In genomic region chr3:93522611-93523010, GRCm38 (mm10) we compare ENCODE assay signal across 9 mouse cellular contexts. TPM values are rescaled to one million over a fixed set of nuclear protein-coding genes. Genes with fewer than 3 reads are reported as not detected.
DNase-seq lines count a peak whose midpoint lies in the region; ATAC-seq lines count a peak whose summit lies in the region.
"Had no signal": no experiment of that assay in that cellular context is flagged by ENCODE, and none has a peak within 500 bp of the region (broad histone marks: within the 10 kb centered on the region; RNA-seq: fewer than 3 reads in every experiment).

No protein-coding gene starts in this region.

- H3K4me3 ChIP-seq in lung, embryonic 16.5 days (ENCODE audit: low read length): 0 out of 2 replicates have a peak overlapping the region, but pooled peaks have one; percentile 3

- peaks cover 22% of the 10 kb centered on the region for H3K36me3 ChIP-seq in lung, embryonic 16.5 days (ENCODE audit: control insufficient read depth, insufficient read depth, low read length)
- peaks cover 20% of the 10 kb centered on the region for H3K36me3 ChIP-seq in splenic B cell, adult 2 months (ENCODE audit: control insufficient read depth, insufficient read depth, low read length, poor library complexity, severe bottlenecking)

- peaks cover 20% of the 10 kb centered on the region for H3K4me1 ChIP-seq in lung, embryonic 16.5 days (replicated peaks; ENCODE audit: control insufficient read depth, insufficient read depth, low read length)

- 38% methylated on average over 7 of the region's 7 CpGs for WGBS in lung, embryonic 16.5 days

- H3K9me3 ChIP-seq in lung, embryonic 16.5 days (ENCODE audit: control insufficient read depth, low read length): no peaks in the 10 kb centered on the region

- ATAC-seq in lung, embryonic 16.5 days (ENCODE audit: low read depth): no peak
- ATAC-seq in megakaryocyte, adult 5-6 weeks (ENCODE audit: poor library complexity, severe bottlenecking): no peak

- no peak overlapping the region for H3K27ac ChIP-seq in lung, embryonic 16.5 days (ENCODE audit: low read length)

- no peaks in the 10 kb centered on the region for H3K27me3 ChIP-seq in lung, embryonic 16.5 days (ENCODE audit: control insufficient read depth, insufficient read depth, low read depth, low read length)
- H3K27me3 ChIP-seq in splenic B cell, adult 2 months (ENCODE audit: control insufficient read depth, insufficient read depth, low read length, poor library complexity, severe bottlenecking): no peaks in the 10 kb centered on the region

- H3K4me2 ChIP-seq in lung, embryonic 16.5 days (ENCODE audit: low read depth, low read length): peak overlapping the region; percentile 22; the same call in 1 of the 2 replicates

- DNase-seq in B cell, adult 2 months: peak; percentile 57 to 61
- DNase-seq in MN1 (ENCODE audit: low spot score): peak; percentile 48
- peak; percentile 29 for DNase-seq in embryo, embryonic 11.5 days (ENCODE audit: low read depth, low spot score)
- DNase-seq in heart, adult 9 months (ENCODE audit: low spot score in 2 of 2): peak; percentile 77 to 81
- peak; percentile 48 for DNase-seq in layer of hippocampus, adult 11-12 months (ENCODE audit: low spot score)
- peak; percentile 47 for DNase-seq in splenic B cell, adult 2 months (ENCODE audit: low read depth, low spot score)

- no peak overlapping the region for H3K9ac ChIP-seq in lung, embryonic 16.5 days (ENCODE audit: low read length)

RNA-seq across cellular contexts. Expression of gene S100a11, which starts 2.3 kb away (rescaled TPM):
- 1,535 and 1,592 TPM in 2 replicates for polyA plus RNA-seq in lung, embryonic 16.5 days (2015; fragmentation: Nextera tagmentation; extraction: Ambion mirVana)
- 3,100 and 3,549 TPM in 2 replicates for total RNA-seq in megakaryocyte, adult 5-6 weeks (2015)
- total RNA-seq in megakaryocyte, adult 5-6 weeks (2017): 217 and 333 TPM in 2 replicates

RNA-seq across cellular contexts. Expression of gene S100a10, which starts 32.3 kb away (rescaled TPM):
- polyA plus RNA-seq in lung, embryonic 16.5 days (2015; fragmentation: Nextera tagmentation; extraction: Ambion mirVana): 320 and 322 TPM in 2 replicates
- 967 and 993 TPM in 2 replicates for total RNA-seq in megakaryocyte, adult 5-6 weeks (2015)
- total RNA-seq in megakaryocyte, adult 5-6 weeks (2017): 1,318 and 1,661 TPM in 2 replicates

RNA-seq across cellular contexts. Expression of gene Tchhl1, which starts 54.1 kb away (rescaled TPM):
- polyA plus RNA-seq in lung, embryonic 16.5 days (2015; fragmentation: Nextera tagmentation; extraction: Ambion mirVana): not detected in 2 replicates
- not detected in 2 replicates for total RNA-seq in megakaryocyte, adult 5-6 weeks (2015)
- total RNA-seq in megakaryocyte, adult 5-6 weeks (2017): not detected in 2 replicates
- polyA plus RNA-seq: large intestine, adult 2 months had no signal

Comparison
In these comparisons a context has a peak if more than half of its experiments do, and no peak if none do; other contexts are left out.
1. DNase-seq: peak in every context shown above with its lines; median percentile 79 in heart, adult 9 months; 59 in B cell, adult 2 months; 48 in MN1; 48 in layer of hippocampus, adult 11-12 months; 47 in splenic B cell, adult 2 months; 29 in embryo, embryonic 11.5 days.